Mouse (Mus musculus) c-Kit-negative CD71-positive TER-119-positive erythroid progenitor cells, embryonic 14.5 days (primary cell): ENCODE data around the gene Rsc1a1.

Experiments
- DNase-seq: peaks from one replicate; pipeline ENCODE4 v3.0.0-alpha.2; 2013; ENCODE audit warnings: low read depth, low spot score

Gene Rsc1a1

GRCm38 (mm10) chr4:141685499-141685898 lies at the start of gene Rsc1a1:
Gene Rsc1a1 (minus strand): TSS chr4:141685599.
- no peak for DNase-seq

- no peak for DNase-seq
Observed at GRCm38 (mm10) chr4:141735206-141735560, 49.8 kb upstream of the Rsc1a1 start.

- peak; percentile 79 for DNase-seq
Observed at GRCm38 (mm10) chr4:141734446-141735205, 49.2 kb upstream of the Rsc1a1 start.

- DNase-seq, result no peak
Observed at GRCm38 (mm10) chr4:141731766-141732165, 46.4 kb upstream of the Rsc1a1 start.

GRCm38 (mm10) chr4:141730401-141730800 lies 45.0 kb upstream of the Rsc1a1 start:
- no peak for DNase-seq

GRCm38 (mm10) chr4:141729266-141729665 lies 43.9 kb upstream of the Rsc1a1 start:
- DNase-seq, result no peak

- DNase-seq, result no peak
Observed at GRCm38 (mm10) chr4:141725738-141726137, 40.3 kb upstream of the Rsc1a1 start.

- DNase-seq, result no peak
Observed at GRCm38 (mm10) chr4:141725277-141725676, 39.9 kb upstream of the Rsc1a1 start.

GRCm38 (mm10) chr4:141724594-141724993 lies 39.2 kb upstream of the Rsc1a1 start:
- no peak for DNase-seq

- no peak for DNase-seq
Observed at GRCm38 (mm10) chr4:141723673-141724068, 38.3 kb upstream of the Rsc1a1 start.

- peak; percentile 86 for DNase-seq
Observed at GRCm38 (mm10) chr4:141722731-141723672, 37.6 kb upstream of the Rsc1a1 start, which contains the start of gene Ddi2. Gene Ddi2 (minus strand): TSS chr4:141723419.

- no peak for DNase-seq
Observed at GRCm38 (mm10) chr4:141721961-141722360, 36.6 kb upstream of the Rsc1a1 start.

- no peak for DNase-seq
Observed at GRCm38 (mm10) chr4:141720761-141721523, 35.5 kb upstream of the Rsc1a1 start.

GRCm38 (mm10) chr4:141719304-141719703 lies 33.9 kb upstream of the Rsc1a1 start:
- no peak for DNase-seq

- no peak for DNase-seq
Observed at GRCm38 (mm10) chr4:141717633-141718032, 32.2 kb upstream of the Rsc1a1 start.

- no peak for DNase-seq
Observed at GRCm38 (mm10) chr4:141715027-141715426, 29.6 kb upstream of the Rsc1a1 start.

- DNase-seq, result no peak
Observed at GRCm38 (mm10) chr4:141713598-141714142, 28.3 kb upstream of the Rsc1a1 start.

GRCm38 (mm10) chr4:141711250-141711649 lies 25.9 kb upstream of the Rsc1a1 start:
- DNase-seq, result no peak

- DNase-seq, result no peak
Observed at GRCm38 (mm10) chr4:141708971-141709370, 23.6 kb upstream of the Rsc1a1 start.

- DNase-seq, result no peak
Observed at GRCm38 (mm10) chr4:141708005-141708404, 22.6 kb upstream of the Rsc1a1 start.

- no peak for DNase-seq
Observed at GRCm38 (mm10) chr4:141705331-141705730, 19.9 kb upstream of the Rsc1a1 start.
